Mouse (Mus musculus): ENCODE results near the gene Stra8.

Gene Stra8

DNA sequence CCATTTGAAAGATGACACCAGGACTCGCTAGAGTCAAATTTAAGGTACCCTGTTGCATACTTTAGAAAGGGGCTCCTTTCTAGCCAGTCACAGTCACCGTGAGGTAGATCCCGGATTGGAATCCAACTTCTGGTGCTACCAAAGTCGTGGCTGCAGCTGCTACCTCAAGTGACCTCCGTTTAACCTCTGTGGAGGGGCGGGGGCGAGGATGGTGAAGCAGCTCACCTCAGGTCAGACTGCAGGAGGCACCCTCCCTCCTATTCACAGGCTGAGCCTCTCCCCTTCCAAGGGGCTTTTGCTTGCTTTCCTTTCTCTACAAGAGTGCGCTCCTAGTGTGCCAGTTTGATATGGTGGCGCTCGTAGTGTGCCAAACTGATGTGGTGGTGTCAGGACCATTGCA is at the start of gene Stra8:
TSS of gene Stra8 (plus strand) at position 208 of the 400 bp plus-strand sequence.
- no peak for DNase-seq

- no peak for DNase-seq
These were observed 49.2 kb upstream of the Stra8 start for GRCm38 (mm10) chr6:34870724-34871123.

DNA sequence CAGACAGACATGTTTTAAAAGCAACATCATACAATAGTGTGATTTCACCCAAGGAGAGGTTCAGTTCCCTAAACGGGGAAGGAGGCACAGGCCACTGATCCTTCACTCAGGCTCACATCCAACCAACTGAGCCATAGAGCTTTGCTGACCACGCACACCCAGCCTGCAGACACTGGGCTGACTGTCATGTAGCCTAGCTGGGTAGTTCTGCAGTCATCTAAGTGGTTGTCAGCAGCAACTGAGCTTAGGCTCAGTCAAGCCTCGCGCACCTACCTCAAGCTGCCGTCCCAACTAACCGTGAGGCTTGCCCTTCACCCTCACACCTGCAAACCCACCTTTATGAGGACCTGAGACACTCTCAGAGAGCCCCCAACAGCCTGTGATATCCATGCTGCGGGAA is 48.0 kb upstream of the Stra8 start:
- DNase-seq, result no peak

GRCm38 (mm10) chr6:34872871-34873270 is 47.1 kb upstream of the Stra8 start:
- DNase-seq, result no peak

- peak; percentile 80 for DNase-seq
These were observed 45.7 kb upstream of the Stra8 start for GRCm38 (mm10) chr6:34874101-34874921.

DNA sequence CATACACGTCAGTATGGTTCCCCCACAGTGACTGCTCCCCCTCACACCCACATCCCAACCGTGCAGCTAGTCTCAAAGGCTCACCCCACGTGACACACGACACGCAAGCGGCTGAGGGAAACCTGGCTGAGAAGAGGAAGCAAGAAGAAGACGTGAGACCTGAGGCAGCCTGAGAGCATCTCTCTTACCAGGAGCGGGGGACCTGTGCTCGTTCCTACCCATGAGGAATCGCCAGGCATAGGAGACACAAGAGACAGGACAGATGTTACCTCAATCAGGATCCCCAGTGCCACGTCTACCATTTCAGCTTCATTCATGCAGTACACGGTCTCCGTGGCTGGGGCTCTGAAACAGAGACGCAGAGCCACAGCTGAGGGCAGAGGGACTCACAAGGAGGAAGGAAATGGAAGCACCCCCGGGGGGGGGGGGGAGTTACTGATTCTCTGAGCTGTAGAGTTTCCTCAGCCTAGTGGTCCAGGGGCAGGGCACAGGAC is 44.6 kb upstream of the Stra8 start:
- no peak for DNase-seq

DNA sequence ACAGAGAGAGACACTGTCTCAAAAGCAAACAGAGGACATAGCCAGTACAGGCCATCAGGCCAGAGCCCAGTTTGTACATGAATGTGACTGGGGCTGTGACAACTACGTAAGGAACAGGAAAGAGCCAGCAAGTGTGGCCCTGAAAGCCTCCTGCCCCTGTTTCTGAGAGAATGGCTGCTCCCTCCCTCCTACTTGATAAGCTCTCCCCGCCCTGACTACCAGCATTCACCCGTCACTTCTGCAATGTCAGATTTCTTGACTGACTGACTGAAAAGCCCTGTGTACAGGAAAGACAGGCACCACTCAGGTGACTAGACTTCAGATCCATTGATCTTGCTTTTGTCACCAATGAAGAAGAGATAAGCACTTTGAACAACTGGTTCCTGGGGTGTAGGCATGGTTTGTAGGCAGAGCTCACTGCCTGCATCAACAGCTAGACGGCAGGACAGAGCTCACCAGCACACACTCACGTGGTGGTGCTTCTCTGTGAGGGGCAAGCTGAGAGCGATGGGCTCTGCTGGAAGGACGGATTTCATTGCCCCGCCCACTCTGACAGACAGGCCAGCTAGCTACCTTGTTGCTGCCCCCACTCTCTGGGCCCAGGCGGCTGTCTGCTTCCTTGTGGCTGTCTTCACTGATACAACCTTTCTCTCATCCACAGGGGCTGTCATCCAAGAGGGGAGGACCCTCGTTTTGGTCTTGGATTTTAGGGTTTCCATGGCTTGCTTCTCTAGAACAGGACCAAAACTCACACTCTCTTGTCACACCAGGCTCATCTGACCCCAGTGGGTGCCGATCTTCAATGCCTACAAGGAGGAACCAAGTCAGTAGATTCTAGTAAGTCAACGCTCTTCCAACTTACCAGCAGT is 43.8 kb upstream of the Stra8 start:
- DNase-seq, result peak; percentile 1

DNA sequence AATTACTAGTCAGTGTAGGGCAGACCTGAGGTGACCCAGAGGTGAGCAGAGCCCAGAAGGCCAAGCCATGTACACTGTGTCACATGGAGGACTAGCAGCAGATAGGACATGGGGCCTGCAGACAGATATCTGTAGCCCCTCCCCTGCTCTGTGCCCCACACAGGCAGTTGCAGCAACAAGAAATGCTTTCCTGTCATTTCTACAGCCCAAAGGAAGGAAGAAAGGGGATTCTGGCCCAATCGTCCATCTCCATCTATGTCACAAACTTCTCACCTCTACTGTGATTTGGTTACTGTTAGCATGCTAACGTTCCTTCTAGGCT is 43.2 kb upstream of the Stra8 start:
- no peak for DNase-seq

DNA sequence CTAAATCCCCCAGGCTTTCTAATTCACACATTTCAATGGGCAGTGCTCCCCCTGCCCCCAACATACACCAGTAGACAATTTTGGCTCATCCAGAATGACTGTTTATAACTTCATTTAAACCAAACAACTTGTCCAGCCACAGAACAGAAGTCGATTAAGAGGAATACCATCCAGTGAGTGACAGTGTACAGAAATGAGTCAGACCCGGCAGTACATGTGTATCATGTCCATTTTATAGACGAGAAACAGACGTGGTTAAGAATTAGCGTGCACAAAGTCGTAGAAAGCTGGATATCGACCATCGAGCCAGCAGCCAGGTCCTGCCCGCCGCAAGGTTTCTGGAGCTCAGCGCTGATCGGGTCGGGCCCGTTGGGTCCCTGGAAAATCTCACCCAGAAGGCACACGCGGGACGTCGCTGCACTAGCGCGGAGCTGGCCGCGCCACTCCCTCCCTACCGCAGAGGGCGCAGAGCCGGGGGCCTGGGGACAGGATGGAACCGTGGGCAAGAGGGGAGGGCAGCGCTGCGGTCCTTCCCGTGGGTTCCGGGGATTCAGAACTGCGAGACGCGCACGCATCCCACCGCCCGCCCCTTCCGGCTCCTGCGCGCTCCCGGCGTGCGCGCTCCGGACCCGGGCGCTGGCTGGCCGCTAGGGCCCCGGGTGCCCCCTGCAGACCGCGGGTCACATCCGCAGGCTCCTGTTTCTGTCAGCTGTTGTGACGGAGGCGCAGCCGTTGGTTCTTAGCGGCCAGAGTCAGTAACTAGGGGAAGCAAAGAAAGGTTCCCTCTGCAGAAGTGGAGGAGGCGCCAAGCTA is 42.2 kb upstream of the Stra8 start, which contains the start of gene Cyren:
TSS of gene Cyren (minus strand) at position 552 of the 813 bp plus-strand sequence.
- DNase-seq, result peak; percentile 93

DNA sequence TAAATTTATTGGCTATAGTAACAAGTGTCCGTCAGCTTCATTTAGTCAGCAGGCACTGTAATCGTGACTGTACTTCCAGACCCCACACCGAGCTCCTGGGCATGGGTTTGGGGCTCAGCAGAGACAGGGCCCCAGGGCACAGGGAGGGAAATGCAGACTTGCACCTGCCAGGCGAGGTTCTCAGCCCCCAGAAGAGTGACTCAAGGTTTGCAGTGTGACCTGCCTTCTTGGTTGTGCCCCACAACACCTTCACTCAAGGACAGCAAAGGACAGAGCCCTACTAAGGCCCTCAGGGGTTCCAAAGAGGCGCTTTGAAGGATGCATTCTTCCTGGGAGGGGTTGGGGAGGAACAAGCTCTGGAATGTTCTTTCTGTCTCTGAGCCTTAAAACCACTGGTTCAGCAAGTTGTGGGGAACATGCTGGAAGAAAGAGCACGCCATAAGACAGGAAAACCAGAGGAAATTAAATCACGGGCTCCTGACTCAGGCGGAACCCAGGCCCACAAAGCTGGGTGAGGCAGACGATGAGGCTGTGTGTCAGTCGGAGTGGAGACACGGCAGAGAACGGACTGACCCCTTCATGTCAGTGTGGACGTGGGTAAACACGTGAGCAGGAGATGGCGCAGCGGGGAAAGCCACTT is 40.7 kb upstream of the Stra8 start:
- DNase-seq, result no peak

DNA sequence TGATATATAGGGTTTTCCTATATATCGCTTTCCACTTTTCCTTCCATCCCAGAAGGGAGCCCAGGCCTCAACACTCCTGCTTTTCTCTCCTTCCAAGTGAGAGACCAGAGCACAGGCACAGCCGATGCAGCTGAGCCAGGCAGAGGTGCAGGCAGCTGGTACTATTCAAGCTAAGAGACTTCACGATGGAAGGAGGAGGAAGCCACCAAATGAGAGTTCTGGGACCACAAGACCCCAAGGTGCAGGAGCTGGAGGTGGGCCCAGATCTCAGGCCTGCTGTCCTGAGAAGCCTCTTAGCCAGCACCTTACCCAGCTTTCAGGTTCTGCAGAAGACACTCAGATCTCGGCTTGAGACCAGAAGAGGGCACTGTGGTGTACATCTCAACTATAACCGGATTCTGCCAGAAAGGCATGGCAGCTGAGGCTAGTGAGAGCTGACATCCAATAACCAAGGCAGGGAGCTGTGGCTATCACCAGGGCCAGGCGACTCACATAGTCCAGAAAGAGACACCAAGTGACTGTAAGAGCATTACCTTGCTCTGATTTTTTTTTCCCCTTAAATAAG is 40.0 kb upstream of the Stra8 start:
- peak; percentile 65 for DNase-seq

GRCm38 (mm10) chr6:34884724-34885123 is 35.2 kb upstream of the Stra8 start:
- DNase-seq, result no peak

GRCm38 (mm10) chr6:34887131-34887850 is 32.7 kb upstream of the Stra8 start:
- DNase-seq, result no peak

- no peak for DNase-seq
These were observed 30.8 kb upstream of the Stra8 start for GRCm38 (mm10) chr6:34889185-34889584.

DNA sequence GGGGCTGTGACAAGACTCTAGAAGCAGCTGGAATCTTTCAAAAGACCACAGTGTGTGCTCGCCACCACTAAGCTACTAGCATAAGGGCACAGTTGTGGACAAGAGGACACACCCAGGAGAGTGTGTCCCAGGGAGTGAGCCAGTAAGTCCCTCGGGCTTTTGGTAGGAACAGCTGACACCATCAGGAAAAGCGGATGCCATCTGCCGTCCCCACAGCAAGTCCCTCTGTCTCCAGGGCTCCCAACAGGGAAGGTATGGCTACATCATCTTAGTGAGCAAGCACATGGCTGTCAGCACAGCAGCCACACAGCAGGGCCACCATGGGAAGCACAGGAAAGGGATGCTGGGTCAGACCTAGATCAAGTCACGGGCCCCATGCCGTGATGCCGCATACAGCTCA is 24.4 kb upstream of the Stra8 start:
- DNase-seq, result no peak

GRCm38 (mm10) chr6:34896168-34896780 is 23.7 kb upstream of the Stra8 start:
- DNase-seq, result no peak

DNA sequence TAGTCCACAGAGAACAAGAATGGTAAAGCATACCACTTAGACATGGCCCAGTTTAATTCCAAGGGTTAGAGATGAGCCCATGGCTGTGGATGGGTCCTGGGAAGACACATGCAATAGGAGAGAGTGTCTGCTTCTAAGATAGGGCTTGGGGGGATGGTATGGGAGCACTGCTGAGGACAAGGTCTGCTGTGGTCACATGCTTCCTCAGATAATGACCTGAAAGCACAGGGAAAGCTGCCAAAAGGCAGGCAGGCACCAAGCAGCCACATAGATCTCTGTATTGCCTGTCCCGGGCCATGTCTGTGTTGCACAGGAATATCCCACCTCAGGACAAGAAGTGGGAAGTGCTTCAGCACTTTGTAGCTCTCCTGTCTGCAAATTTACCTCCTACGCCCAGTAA is 20.8 kb upstream of the Stra8 start:
- peak; percentile 73 for DNase-seq

DNA sequence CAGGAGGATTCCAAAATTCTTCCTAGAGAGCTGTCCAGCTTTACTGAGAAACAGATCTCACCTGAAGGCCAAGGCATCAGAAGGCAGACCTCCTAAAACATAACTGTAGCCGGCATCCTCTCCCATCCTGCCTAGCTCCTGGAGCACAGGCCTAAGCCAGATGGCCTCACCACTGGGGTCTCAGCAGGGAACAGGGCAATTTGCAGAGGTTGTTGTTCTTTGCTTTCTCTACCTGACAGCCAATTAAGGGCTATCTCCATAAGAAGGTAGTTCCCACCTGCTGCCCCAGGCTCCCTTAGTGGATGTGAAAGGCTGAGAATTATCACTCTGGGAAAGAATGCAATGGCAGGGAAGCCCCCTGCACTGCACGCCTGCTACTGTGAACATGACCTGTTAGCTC is 19.0 kb upstream of the Stra8 start:
- DNase-seq, result no peak

DNA sequence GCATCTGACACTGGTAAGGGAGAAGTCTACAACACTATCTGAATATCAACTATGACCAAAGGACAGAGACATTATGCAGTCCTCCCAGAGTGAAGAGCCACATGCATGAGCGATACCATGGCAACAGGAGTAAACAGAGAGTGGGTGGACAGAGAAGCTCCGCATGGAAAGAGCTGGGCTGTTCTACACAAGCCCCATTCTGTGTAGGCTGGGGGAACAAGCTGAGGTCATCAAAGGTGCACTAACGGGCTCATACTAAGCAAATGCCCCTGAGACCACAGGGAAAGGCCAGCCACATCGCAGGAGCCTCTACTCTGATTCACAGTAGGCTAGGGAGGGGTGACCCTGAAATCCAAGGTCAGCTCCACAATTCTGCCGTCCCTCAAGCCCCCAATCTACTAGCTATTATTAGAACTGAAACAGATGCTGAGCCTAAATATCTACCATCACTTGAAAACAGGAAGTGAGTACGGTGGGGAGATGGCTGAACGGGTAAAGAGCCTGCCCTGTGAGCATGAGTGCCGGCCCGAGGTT is 18.0 kb upstream of the Stra8 start:
- no peak for DNase-seq

- no peak for DNase-seq
These were observed 17.4 kb upstream of the Stra8 start for GRCm38 (mm10) chr6:34902578-34902977.

DNA sequence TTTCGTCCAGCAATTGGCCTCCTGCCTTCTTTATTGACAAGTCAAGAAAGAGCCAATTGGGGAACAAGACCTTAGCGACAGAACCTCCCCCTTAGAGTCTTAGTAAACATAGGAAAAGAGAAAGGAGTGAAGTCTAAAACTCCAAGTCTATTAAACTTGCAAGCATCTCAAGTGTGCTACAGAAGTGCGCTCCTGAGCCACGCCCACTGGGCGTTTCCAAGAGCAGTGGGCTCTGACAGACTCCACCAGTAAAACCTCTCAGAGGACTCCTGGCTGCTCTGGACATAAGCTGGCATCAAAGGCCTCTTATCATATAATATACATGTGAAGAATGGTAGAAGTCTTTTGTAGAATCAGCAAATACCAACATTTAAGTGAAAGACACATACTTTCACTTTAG is 16.5 kb upstream of the Stra8 start:
- no peak for DNase-seq

Data from kidney, adult 11 months (tissue).